In the genomic region with DNA sequence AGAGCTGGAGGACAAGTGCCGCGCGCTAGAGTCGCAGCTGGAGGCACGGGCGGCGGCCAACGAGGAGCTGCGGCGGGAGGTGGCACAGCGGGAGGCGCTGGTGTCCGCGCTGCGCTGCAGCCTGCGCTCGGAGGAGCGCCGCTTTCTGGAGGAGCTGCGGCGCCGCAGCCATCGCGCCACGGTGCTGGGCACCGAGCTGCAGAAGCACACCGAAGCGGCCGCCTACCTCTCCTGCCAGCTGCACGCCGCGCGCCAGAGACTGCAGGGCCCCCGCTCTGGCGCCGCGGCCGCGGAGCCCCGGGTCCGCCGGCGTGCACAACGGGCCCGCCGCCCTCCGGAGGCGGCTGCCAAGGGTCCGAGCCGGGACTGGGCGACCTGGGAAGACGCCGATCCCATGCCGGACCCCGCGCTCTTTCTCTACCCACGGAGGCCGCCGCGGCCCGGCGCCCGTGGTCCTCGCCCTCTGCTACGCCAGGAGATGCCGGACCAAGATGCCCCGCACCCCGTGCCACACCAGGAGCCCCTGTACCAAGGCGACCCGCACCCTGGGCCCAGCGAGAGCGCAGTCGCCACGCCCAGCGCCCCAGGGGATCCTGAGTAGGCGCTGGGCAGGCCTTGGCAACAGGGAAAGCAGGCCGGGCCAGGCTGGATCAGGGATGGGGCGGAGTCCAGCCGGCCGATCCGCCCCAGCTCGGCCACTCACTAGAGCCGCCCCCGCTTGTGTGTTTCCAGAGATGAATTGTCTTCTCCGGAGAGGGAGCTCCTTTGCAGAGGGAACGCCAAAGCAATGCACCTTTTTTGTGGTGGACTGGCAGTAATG, we compare ENCODE assay signal across 8 mouse cellular contexts. TPM values are rescaled to one million over a fixed set of nuclear protein-coding genes. Genes with fewer than 3 reads are reported as not detected.
DNase-seq lines count a peak whose midpoint lies in the region; ATAC-seq lines count a peak whose summit lies in the region.

No protein-coding gene starts in this region.

- H3K4me1 ChIP-seq in heart, embryonic 12.5 days (replicated peaks), result peaks cover 28% of the 10 kb centered on the region
- peaks cover 21% of the 10 kb centered on the region for H3K4me1 ChIP-seq in kidney, embryonic 16.5 days (ENCODE audit: insufficient read depth, low read length)
- H3K4me1 ChIP-seq in liver, embryonic 15.5 days (replicated peaks), result peaks cover 22% of the 10 kb centered on the region
- H3K4me1 ChIP-seq in neural tube, embryonic 13.5 days (replicated peaks), result peaks cover 24% of the 10 kb centered on the region

- H3K27me3 ChIP-seq in heart, embryonic 12.5 days (replicated peaks), result no peaks in the 10 kb centered on the region; the same call in 1 of the 2 replicates
- H3K27me3 ChIP-seq in kidney, embryonic 16.5 days (ENCODE audit: insufficient read depth, low read length), result no peaks in the 10 kb centered on the region
- H3K27me3 ChIP-seq in liver, embryonic 15.5 days, result peaks cover 77% of the 10 kb centered on the region
- peaks cover 35% of the 10 kb centered on the region for H3K27me3 ChIP-seq in neural tube, embryonic 13.5 days

- H3K9ac ChIP-seq in heart, embryonic 12.5 days, result peak overlapping the region; percentile 83
- H3K9ac ChIP-seq in kidney, embryonic 16.5 days (replicated peaks; ENCODE audit: low read length), result peak overlapping the region; percentile 82
- peak overlapping the region; percentile 43; the same call in 1 of the 2 replicates for H3K9ac ChIP-seq in liver, embryonic 15.5 days
- peak overlapping the region; percentile 93 for H3K9ac ChIP-seq in neural tube, embryonic 13.5 days

- ATAC-seq in erythroid progenitor cell, adult 5-6 weeks (replicated peaks; ENCODE audit: low FRiP score, poor library complexity, severe bottlenecking), result 0 out of 2 replicates have a peak, but pooled peaks have one; percentile 28
- ATAC-seq in heart, embryonic 12.5 days (ENCODE audit: insufficient number of reproducible peaks, low FRiP score), result peak; percentile 88
- peak; percentile 96 for ATAC-seq in kidney, embryonic 16.5 days (ENCODE audit: low FRiP score, low TSS enrichment)
- ATAC-seq in liver, embryonic 15.5 days (ENCODE audit: insufficient read depth), result peak; percentile 73
- ATAC-seq in neural tube, embryonic 13.5 days (ENCODE audit: low read depth), result peak; percentile 88

- under 1% methylated on average over 86 of the region's 86 CpGs for WGBS in heart, embryonic 12.5 days
- WGBS in kidney, embryonic 16.5 days, result under 1% methylated on average over 77 of the region's 86 CpGs
- under 1% methylated on average over 86 of the region's 86 CpGs for WGBS in liver, embryonic 15.5 days (ENCODE audit: insufficient replicate concordance)
- under 1% methylated on average over 86 of the region's 86 CpGs for WGBS in neural tube, embryonic 13.5 days

- peak overlapping the region; percentile 83 for H3K4me3 ChIP-seq in heart, embryonic 12.5 days
- peak overlapping the region; percentile 85 for H3K4me3 ChIP-seq in kidney, embryonic 16.5 days (ENCODE audit: low read length)
- peak overlapping the region; percentile 64 for H3K4me3 ChIP-seq in liver, embryonic 15.5 days (replicated peaks)
- peak overlapping the region; percentile 68 for H3K4me3 ChIP-seq in neural tube, embryonic 13.5 days

- H3K36me3 ChIP-seq in heart, embryonic 12.5 days, result no peaks in the 10 kb centered on the region
- H3K36me3 ChIP-seq in kidney, embryonic 16.5 days (ENCODE audit: insufficient read depth, low read length), result no peaks in the 10 kb centered on the region
- H3K36me3 ChIP-seq in liver, embryonic 15.5 days (replicated peaks), result peaks cover 55% of the 10 kb centered on the region
- H3K36me3 ChIP-seq in neural tube, embryonic 13.5 days, result 0 out of 2 replicates have a peak, but pooled peaks cover 3% of the 10 kb centered on the region

- peak overlapping the region; percentile 82 for H3K4me2 ChIP-seq in heart, embryonic 12.5 days
- peak overlapping the region; percentile 80 for H3K4me2 ChIP-seq in kidney, embryonic 16.5 days (replicated peaks; ENCODE audit: low read depth, low read length)
- H3K4me2 ChIP-seq in liver, embryonic 15.5 days, result peak overlapping the region; percentile 73
- H3K4me2 ChIP-seq in neural tube, embryonic 13.5 days, result peak overlapping the region; percentile 85

- H3K9me3 ChIP-seq in heart, embryonic 12.5 days (replicated peaks), result no peaks in the 10 kb centered on the region
- H3K9me3 ChIP-seq in kidney, embryonic 16.5 days (ENCODE audit: low read length), result no peaks in the 10 kb centered on the region
- no peaks in the 10 kb centered on the region for H3K9me3 ChIP-seq in liver, embryonic 15.5 days (replicated peaks)
- no peaks in the 10 kb centered on the region for H3K9me3 ChIP-seq in neural tube, embryonic 13.5 days

- peak; percentile 11 to 17 for DNase-seq in CD8-positive naive resting alpha-beta T cell, adult 2 months (ENCODE audit: low read depth in 2 of 2, low spot score in 2 of 2)
- DNase-seq in brain, adult 2 months (ENCODE audit: low read depth, low spot score), result peak; percentile 94
- DNase-seq in testis, postnatal 10 days (ENCODE audit: low spot score), result peak; percentile 85

- H3K27ac ChIP-seq in heart, embryonic 12.5 days (ENCODE audit: poor library complexity, severe bottlenecking), result peak overlapping the region; percentile 84
- H3K27ac ChIP-seq in kidney, embryonic 16.5 days (ENCODE audit: low read length), result peak overlapping the region; percentile 90
- H3K27ac ChIP-seq in liver, embryonic 15.5 days (replicated peaks), result peak overlapping the region; percentile 51
- H3K27ac ChIP-seq in neural tube, embryonic 13.5 days (replicated peaks), result peak overlapping the region; percentile 95

RNA-seq across cellular contexts. Expression of a gene that starts 11.1 kb away (rescaled TPM):
- 4.7 and 5.4 TPM in 2 replicates for total RNA-seq in erythroid progenitor cell, adult 5-6 weeks (2015; ENCODE audit: low replicate concordance)
- 5.3 and 5.6 TPM in 2 replicates for total RNA-seq in erythroid progenitor cell, adult 5-6 weeks (2017; ENCODE audit: low replicate concordance)
- 70.0 and 71.3 TPM in 2 replicates for polyA plus RNA-seq in heart, embryonic 12.5 days (2016; fragmentation: Nextera tagmentation; extraction: Ambion mirVana)
- polyA plus RNA-seq in kidney, embryonic 16.5 days (2015; fragmentation: Nextera tagmentation; extraction: Ambion mirVana), result 44.6 and 46.3 TPM in 2 replicates
- polyA plus RNA-seq in liver, embryonic 15.5 days (2015; fragmentation: Nextera tagmentation; extraction: Ambion mirVana), result 27.9 and 34.5 TPM in 2 replicates
- 16.3 and 16.9 TPM in 2 replicates for polyA plus RNA-seq in neural tube, embryonic 13.5 days (2015; fragmentation: Nextera tagmentation; extraction: Ambion mirVana)

RNA-seq across cellular contexts. Expression of a gene that starts 18.8 kb away (rescaled TPM):
- 11.9 and 21.0 TPM in 2 replicates for total RNA-seq in erythroid progenitor cell, adult 5-6 weeks (2015; ENCODE audit: low replicate concordance)
- 9.5 and 14.0 TPM in 2 replicates for total RNA-seq in erythroid progenitor cell, adult 5-6 weeks (2017; ENCODE audit: low replicate concordance)
- polyA plus RNA-seq in heart, embryonic 12.5 days (2016; fragmentation: Nextera tagmentation; extraction: Ambion mirVana), result 3.5 and 4.0 TPM in 2 replicates
- polyA plus RNA-seq in kidney, embryonic 16.5 days (2015; fragmentation: Nextera tagmentation; extraction: Ambion mirVana), result 0.17 TPM in 2 replicates
- 13.7 and 17.7 TPM in 2 replicates for polyA plus RNA-seq in liver, embryonic 15.5 days (2015; fragmentation: Nextera tagmentation; extraction: Ambion mirVana)
- 1.9 and 2.1 TPM in 2 replicates for polyA plus RNA-seq in neural tube, embryonic 13.5 days (2015; fragmentation: Nextera tagmentation; extraction: Ambion mirVana)

RNA-seq across cellular contexts. Expression of a gene that starts 27.5 kb away (rescaled TPM):
- 1.3 and 3.6 TPM in 2 replicates for total RNA-seq in erythroid progenitor cell, adult 5-6 weeks (2015; ENCODE audit: low replicate concordance)
- total RNA-seq in erythroid progenitor cell, adult 5-6 weeks (2017; ENCODE audit: low replicate concordance), result 1.2 and 3.0 TPM in 2 replicates
- 9.1 and 9.3 TPM in 2 replicates for polyA plus RNA-seq in heart, embryonic 12.5 days (2016; fragmentation: Nextera tagmentation; extraction: Ambion mirVana)
- 5.5 and 6.2 TPM in 2 replicates for polyA plus RNA-seq in kidney, embryonic 16.5 days (2015; fragmentation: Nextera tagmentation; extraction: Ambion mirVana)
- 0.76 and 0.81 TPM in 2 replicates for polyA plus RNA-seq in liver, embryonic 15.5 days (2015; fragmentation: Nextera tagmentation; extraction: Ambion mirVana)
- polyA plus RNA-seq in neural tube, embryonic 13.5 days (2015; fragmentation: Nextera tagmentation; extraction: Ambion mirVana), result 10.9 and 11.5 TPM in 2 replicates

Comparison
In these comparisons a context has a peak if more than half of its experiments do, and no peak if none do; other contexts are left out.
1. Peak in every context shown above with its lines: DNase-seq, ATAC-seq, H3K4me3 ChIP-seq and H3K27ac ChIP-seq.
2. DNase-seq: peak in every context shown above with its lines; median percentile 94 in brain, adult 2 months; 85 in testis, postnatal 10 days; 14 in CD8-positive naive resting alpha-beta T cell, adult 2 months.
3. ATAC-seq: peak in every context shown above with its lines; median percentile 96 in kidney, embryonic 16.5 days; 88 in heart, embryonic 12.5 days; 88 in neural tube, embryonic 13.5 days; 73 in liver, embryonic 15.5 days; 28 in erythroid progenitor cell, adult 5-6 weeks.
4. H3K9ac ChIP-seq: peak in every context shown above with its lines; median percentile 93 in neural tube, embryonic 13.5 days; 83 in heart, embryonic 12.5 days; 82 in kidney, embryonic 16.5 days; 43 in liver, embryonic 15.5 days.